Mouse (Mus musculus) limb, embryonic 14.5 days (tissue): ENCODE measurements at regions not wholly inside any gene's neighbourhood (a gene's known extent, or its start where the extent isn't known, plus 50 kb on each side); places are given as distances from the start of the nearest gene placed in this dataset.

ENCODE experiments used
- ATAC-seq: fragments of 200-750 bp; cut with Nextera tagmentation; 2 replicates; pipeline ENCODE4 v1.8.0; 2017; ENCODE audit warnings: low read depth, moderate number of reproducible peaks, moderate TSS enrichment; ENCODE audit not compliant: low FRiP score
- DNase-seq: peaks from one replicate; pipeline ENCODE4 v3.0.0-alpha.2; 2015; ENCODE audit warnings: low spot score
- H3K27ac ChIP-seq: fragments of 300-500 bp; sonication (generic); replicated peaks from 2 replicates; pipeline ENCODE4 v1.5.1; 2014; ENCODE audit warnings: low read depth, mild to moderate bottlenecking, low read length, moderate library complexity, mixed read lengths
- H3K27me3 ChIP-seq: fragments of 300-500 bp; sonication (generic); 2 replicates; pipeline ENCODE4 v1.6.1; 2014; ENCODE audit warnings: low read length, mixed read lengths; ENCODE audit not compliant: control insufficient read depth, insufficient read depth
- H3K36me3 ChIP-seq: fragments of 300-500 bp; sonication (generic); 2 replicates; pipeline ENCODE4 v1.6.1; 2014; ENCODE audit warnings: mild to moderate bottlenecking, low read length, moderate library complexity, mixed read lengths; ENCODE audit not compliant: control insufficient read depth, insufficient read depth
- H3K4me1 ChIP-seq: fragments of 300-500 bp; sonication (generic); 2 replicates; pipeline ENCODE4 v1.6.1; 2014; ENCODE audit warnings: antibody characterized with exemption, low read length, mixed read lengths; ENCODE audit not compliant: control insufficient read depth, insufficient read depth
- H3K4me2 ChIP-seq: fragments of 300-500 bp; sonication (generic); replicated peaks from 2 replicates; pipeline ENCODE4 v1.6.1; 2014; ENCODE audit warnings: low read depth, mild to moderate bottlenecking, low read length, moderate library complexity; ENCODE audit not compliant: severe bottlenecking
- H3K4me3 ChIP-seq: fragments of 300-500 bp; sonication (generic); replicated peaks from 2 replicates; pipeline ENCODE4 v1.5.1; 2014; ENCODE audit warnings: low read length
- H3K9ac ChIP-seq: fragments of 300-500 bp; sonication (generic); 2 replicates; pipeline ENCODE4 v1.6.1; 2014; ENCODE audit warnings: mild to moderate bottlenecking, low read depth, low read length, moderate library complexity; ENCODE audit not compliant: severe bottlenecking
- H3K9me3 ChIP-seq: fragments of 300-500 bp; sonication (generic); 2 replicates; pipeline ENCODE4 v1.6.1; 2016; ENCODE audit warnings: low read length; ENCODE audit not compliant: control insufficient read depth
- POLR2A ChIP-seq: fragments of 200-500 bp; IDR thresholded peaks from 2 replicates; pipeline ENCODE4 v1.8.0; 2012; ENCODE audit warnings: inconsistent platforms, mild to moderate bottlenecking, moderate library complexity, borderline replicate concordance; ENCODE audit not compliant: insufficient read depth, insufficient read length; ENCODE audit errors: extremely low read depth
- WGBS: fragments of 180-500 bp; shearing (Covaris S2); extraction: QIAGEN DNeasy Blood & Tissue Kit; methylation state at CpG from one replicate; pipeline ENCODE4 v1.1.7; 2014; 5-methylcytosine and 5-hydroxymethylcytosine counted together

GRCm38 (mm10) chr1:76911472-76911871 lies 603.4 kb downstream of the Epha4 start:
- ATAC-seq: no peak
- no peak for DNase-seq
- no peaks in the 10 kb centered on the region for H3K36me3 ChIP-seq
- 82% methylated on average over 3 of the region's 3 CpGs for WGBS
- H3K27ac ChIP-seq: no peak overlapping the region
- H3K27me3 ChIP-seq: no peaks in the 10 kb centered on the region
- H3K4me2 ChIP-seq: no peak overlapping the region
- H3K9ac ChIP-seq: no peak overlapping the region
- TF ChIP-seq POLR2A: no peak
- H3K9me3 ChIP-seq: no peaks in the 10 kb centered on the region
- H3K4me1 ChIP-seq: no peaks in the 10 kb centered on the region; the same call in 1 of the 2 replicates
- H3K4me3 ChIP-seq: no peak overlapping the region

GRCm38 (mm10) chr1:76919541-76919940 lies 595.3 kb downstream of the Epha4 start:
- Histone ChIP-seq H3K9me3 (no peaks in the 10 kb centered on the region), H3K27ac (no peak overlapping the region), H3K4me3 (no peak overlapping the region), H3K36me3 (no peaks in the 10 kb centered on the region), H3K9ac (no peak overlapping the region), H3K4me1 (0 out of 2 replicates have a peak, but pooled peaks cover under 1% of the 10 kb centered on the region), H3K27me3 (no peaks in the 10 kb centered on the region), H3K4me2 (no peak overlapping the region)
- no peak for TF ChIP-seq POLR2A
- DNase-seq (no peak), ATAC-seq (no peak)
- 39% methylated on average over 2 of the region's 2 CpGs for WGBS

GRCm38 (mm10) chr1:76920634-76921033 lies 594.3 kb downstream of the Epha4 start:
- no peak overlapping the region for H3K9ac ChIP-seq
- DNase-seq (no peak), ATAC-seq (no peak)
- H3K27me3 ChIP-seq: no peaks in the 10 kb centered on the region
- H3K9me3 ChIP-seq: no peaks in the 10 kb centered on the region
- H3K36me3 ChIP-seq: no peaks in the 10 kb centered on the region
- TF ChIP-seq POLR2A: no peak
- H3K4me2 ChIP-seq: no peak overlapping the region
- 0 out of 2 replicates have a peak, but pooled peaks cover 2% of the 10 kb centered on the region for H3K4me1 ChIP-seq
- H3K27ac ChIP-seq: no peak overlapping the region
- H3K4me3 ChIP-seq: no peak overlapping the region

- no peak for ATAC-seq
- H3K27me3 ChIP-seq: no peaks in the 10 kb centered on the region
- 84% methylated on average over 5 of the region's 5 CpGs for WGBS
Observed at GRCm38 (mm10) chr1:76927041-76927440, 587.8 kb downstream of the Epha4 start.

GRCm38 (mm10) chr1:76928035-76928434 lies 586.9 kb downstream of the Epha4 start:
- Histone ChIP-seq H3K36me3 (no peaks in the 10 kb centered on the region), H3K9me3 (no peaks in the 10 kb centered on the region), H3K9ac (no peak overlapping the region), H3K4me1 (0 out of 2 replicates have a peak, but pooled peaks cover 2% of the 10 kb centered on the region), H3K4me2 (no peak overlapping the region), H3K27ac (no peak overlapping the region), H3K27me3 (no peaks in the 10 kb centered on the region), H3K4me3 (no peak overlapping the region)
- no peak for TF ChIP-seq POLR2A
- no peak for ATAC-seq
- DNase-seq: no peak
- whole genome bisulfite sequencing: 84% methylated on average over 2 of the region's 2 CpGs

More at GRCm38 (mm10) chr1:76927041-76927440, 587.8 kb downstream of the Epha4 start:
- H3K27ac ChIP-seq: no peak overlapping the region
- no peaks in the 10 kb centered on the region for H3K36me3 ChIP-seq
- DNase-seq: no peak
- no peak overlapping the region for H3K9ac ChIP-seq
- no peaks in the 10 kb centered on the region for H3K9me3 ChIP-seq
- no peak overlapping the region for H3K4me2 ChIP-seq
- no peak overlapping the region for H3K4me3 ChIP-seq
- H3K4me1 ChIP-seq: 0 out of 2 replicates have a peak, but pooled peaks cover 2% of the 10 kb centered on the region
- TF ChIP-seq POLR2A: no peak

GRCm38 (mm10) chr1:76933460-76933859 lies 581.4 kb downstream of the Epha4 start:
- no peak for TF ChIP-seq POLR2A
- Histone ChIP-seq H3K4me1 (no peaks in the 10 kb centered on the region), H3K9me3 (no peaks in the 10 kb centered on the region), H3K27ac (no peak overlapping the region), H3K4me2 (no peak overlapping the region), H3K4me3 (no peak overlapping the region), H3K27me3 (no peaks in the 10 kb centered on the region), H3K36me3 (no peaks in the 10 kb centered on the region), H3K9ac (no peak overlapping the region)
- WGBS: 71% methylated on average over 4 of the region's 4 CpGs
- DNase-seq: no peak
- no peak for ATAC-seq
